Mouse (Mus musculus) layer of hippocampus, adult 18-20 months (tissue): ENCODE data around the gene Csrp1. TPM values are rescaled to one million over a fixed set of nuclear protein-coding genes. Genes with fewer than 3 reads are reported as not detected.

ENCODE experiments used
- total RNA-seq, 2 experiments: library from RNA; stranded (reverse); gene quantifications; 2 replicates each; pipeline ENCODE4 v1.2.3; 2021

Csrp1 gene
- total RNA-seq, 2 experiments from 2014 or later, result 272 to 277 TPM

Other genes starting within 250 kb of the Csrp1 start
- 10 to 100 TPM; 50.5 to 56.8 TPM for gene Nav1, start 112.8 kb upstream of the Csrp1 start, total RNA-seq
- gene Phlda3, start 46.1 kb downstream of the Csrp1 start, total RNA-seq, result 10 to 100 TPM; 13.2 to 13.9 TPM
- gene Tnni1, start 59.4 kb downstream of the Csrp1 start, total RNA-seq, result 1 to 10 TPM; 1.2 to 1.5 TPM
- 1 to 10 TPM; 1.0 to 1.3 TPM for gene Lad1, start 98.5 kb downstream of the Csrp1 start, total RNA-seq
- 1 to 10 TPM; 1.7 to 2.0 TPM for gene Tnnt2, start 116.3 kb downstream of the Csrp1 start, total RNA-seq
- gene Pkp1, start 199.1 kb downstream of the Csrp1 start, total RNA-seq, result not detected